Mouse (Mus musculus) gastrocnemius, postnatal 25 days (tissue): ENCODE data around the gene Fgfr2. TPM values are rescaled to one million over a fixed set of nuclear protein-coding genes. Genes with fewer than 3 reads are reported as not detected.
"Not testable (repeated sequence)": the region's sequence is repeated elsewhere in the genome, so short reads cannot be mapped to it uniquely, and the experiment has no call there.

Source experiments
- DNase-seq: peaks from one replicate; pipeline ENCODE4 v3.0.0; 2022
- total RNA-seq, 2 experiments: library from RNA; stranded (reverse); gene quantifications; 1 replicate in 1 of 2; 2 replicates in 1 of 2; pipeline ENCODE4 v1.2.3; 2021

Gene Fgfr2
- total RNA-seq, 2 experiments from 2014 or later = 0.33 to 0.96 TPM

DNA sequence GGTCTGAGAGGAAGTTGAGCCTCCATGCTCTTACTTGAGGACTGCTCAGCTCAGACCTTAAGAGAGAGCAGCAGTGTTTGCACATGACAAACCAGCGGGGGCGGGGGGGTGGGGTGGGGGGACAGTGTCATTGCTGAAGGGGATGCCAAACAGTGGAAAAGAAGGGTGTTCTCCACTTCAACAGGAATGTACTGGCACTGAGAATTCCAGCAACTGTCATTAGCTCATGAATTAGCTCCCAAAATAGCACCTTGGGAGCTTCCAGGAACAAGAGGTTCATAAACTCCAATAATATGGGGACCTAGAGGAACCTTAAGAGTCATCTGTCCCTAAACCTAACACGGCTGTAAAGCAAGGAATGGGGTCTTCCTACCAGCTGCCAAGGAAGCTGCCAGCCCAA is 680.0 kb downstream of the Fgfr2 start:
- no peak for DNase-seq

DNA sequence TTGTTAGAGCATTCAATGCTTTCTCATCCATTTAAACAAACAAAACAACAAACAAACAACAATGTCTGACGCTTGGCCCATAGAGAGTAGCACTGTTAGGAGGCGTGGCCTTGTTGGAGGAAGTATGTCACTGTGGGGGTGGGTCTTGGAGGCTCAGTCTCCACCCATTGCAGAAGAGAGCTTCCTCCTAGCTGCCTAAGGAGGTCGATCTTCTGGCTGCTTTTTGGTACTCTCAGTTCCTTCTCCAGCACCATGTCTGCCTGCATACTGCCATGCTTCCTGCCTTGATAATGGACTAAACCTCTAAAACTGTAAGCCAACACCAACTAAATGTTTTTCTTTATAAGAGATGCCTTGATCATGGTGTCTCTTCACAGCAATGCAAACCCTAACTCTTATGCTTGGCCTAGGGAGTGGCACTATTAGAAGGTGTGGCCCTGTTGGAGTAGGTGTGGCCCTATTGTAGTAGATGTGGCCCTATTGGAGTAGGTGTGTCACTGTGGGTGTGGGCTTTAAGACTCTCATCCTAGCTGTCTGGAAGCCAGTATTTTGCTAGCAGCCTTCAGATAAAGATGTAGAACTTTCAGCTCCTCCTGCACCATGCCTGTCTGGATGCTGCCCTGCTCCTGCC is 680.9 kb downstream of the Fgfr2 start:
- DNase-seq = not testable (repeated sequence)

DNA sequence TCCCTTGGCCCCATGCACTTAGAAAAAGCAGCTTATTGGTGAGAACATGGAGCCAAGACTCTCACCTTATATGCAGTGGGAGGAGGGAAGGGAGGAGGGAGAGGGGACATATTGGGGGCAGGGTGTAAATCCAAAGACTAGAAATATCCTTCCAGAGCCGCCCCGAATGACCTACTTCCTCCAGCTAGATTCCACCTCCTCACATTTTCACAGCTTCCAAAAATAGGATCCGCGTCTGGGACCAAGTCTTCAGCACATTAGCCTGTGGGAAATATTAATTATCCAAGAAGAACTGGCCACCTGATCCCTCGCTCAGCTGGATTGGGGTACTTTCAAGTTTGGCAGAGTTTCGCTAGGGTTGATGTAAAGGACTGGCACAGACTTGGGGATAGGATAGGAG is 683.2 kb downstream of the Fgfr2 start:
- DNase-seq = no peak

DNA sequence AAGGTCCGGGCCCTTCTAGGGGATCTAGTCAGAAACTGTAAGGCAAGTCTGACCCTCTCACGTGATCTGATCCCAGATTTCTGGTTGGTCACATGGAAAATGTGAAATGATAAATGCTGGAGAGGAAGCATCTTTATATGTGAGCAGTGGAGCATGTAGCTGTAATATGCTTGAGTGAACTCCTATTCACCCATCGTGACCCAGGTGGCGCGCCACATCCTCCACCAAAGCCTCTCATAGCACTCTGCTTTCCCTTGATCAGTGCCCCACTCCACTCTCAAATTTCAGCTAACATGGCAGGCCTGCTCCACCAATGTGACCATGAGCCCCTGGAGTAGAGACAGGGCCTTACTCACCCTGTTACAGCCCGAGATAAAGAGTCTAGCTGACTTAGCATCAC is 685.1 kb downstream of the Fgfr2 start:
- DNase-seq = no peak

DNA sequence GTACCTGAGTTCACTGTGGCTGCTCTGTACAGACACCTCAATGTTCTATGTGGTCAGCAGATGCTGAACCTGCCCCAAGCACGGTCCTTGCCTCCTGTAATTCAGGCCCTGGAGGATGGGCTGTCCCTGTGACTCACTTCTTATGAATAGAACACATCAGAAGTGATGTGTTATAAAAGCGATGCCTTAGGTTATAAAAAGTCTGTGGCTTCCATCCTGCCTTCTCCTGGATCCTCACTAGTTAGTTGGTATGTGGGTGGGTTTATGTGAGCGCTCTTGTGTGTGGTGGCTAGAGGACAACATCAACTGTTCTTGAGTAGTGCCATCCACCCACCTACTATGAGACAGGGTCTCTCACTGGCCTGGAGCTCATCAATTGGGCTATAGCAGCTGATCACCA is 685.7 kb downstream of the Fgfr2 start:
- DNase-seq = no peak

DNA sequence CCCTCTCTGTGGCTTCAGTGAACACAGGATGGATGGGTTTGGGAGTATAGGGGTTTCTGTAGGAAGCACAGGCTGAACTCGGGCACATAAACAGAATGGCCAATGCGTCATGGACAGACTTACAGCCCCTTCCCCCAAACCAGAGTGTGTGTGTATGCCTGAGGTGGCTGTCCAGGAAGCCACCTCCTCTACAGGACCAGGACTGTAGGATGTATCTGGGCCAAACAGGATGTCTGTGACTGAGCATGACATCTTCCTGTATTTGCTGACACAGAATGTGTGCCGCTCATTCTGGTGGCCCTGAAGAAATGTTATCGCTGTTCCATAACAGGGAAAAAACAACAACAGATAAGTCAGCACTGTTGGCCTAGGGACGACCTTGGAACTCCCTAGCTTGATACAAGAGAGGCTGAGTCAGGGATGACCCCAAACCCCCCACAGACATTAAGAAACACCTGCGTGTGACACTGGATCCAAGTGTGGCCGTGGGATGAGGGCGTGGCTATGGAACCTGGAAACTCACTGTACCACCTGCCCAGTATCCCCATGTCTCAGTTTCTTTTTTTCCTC is 687.6 kb downstream of the Fgfr2 start:
- DNase-seq = no peak

DNA sequence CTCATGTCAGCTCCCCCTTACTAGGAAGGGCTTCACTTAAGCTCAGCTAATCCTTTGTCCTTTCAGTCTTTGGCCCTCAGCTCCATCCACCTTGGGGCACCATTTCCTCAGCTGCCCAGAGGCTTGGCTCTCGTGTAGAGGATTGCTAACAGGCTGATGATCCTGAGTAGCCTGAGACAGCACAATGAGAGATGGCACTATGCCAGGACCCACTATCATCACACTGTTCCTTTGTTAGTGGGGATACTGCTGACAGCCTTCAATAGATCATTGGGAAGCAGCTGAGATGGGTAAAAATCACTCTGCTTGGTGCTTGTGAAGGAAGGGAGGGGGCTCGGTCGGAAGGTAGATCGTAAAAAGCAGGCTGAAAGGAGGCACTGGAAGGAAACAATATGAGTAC is 693.8 kb downstream of the Fgfr2 start:
- DNase-seq = no peak

DNA sequence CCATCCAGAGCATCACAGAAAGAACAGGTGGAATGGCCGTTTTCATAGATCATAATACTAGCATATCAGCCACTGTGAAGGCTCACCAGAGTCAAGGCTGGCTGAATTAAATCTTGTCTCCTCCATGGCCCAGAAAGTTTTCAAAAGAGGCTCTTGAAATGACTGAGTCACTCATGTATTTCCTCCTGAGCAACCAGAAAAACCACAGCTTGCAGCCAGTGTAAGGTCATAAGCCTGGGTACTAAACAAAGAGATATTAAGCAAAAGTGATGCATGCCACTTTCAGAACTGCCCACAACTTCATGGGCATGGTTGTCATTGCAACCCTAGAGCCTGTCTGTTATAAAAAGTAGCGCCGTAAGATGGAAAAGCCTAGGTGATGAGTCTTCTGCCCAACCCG is 694.8 kb downstream of the Fgfr2 start:
- DNase-seq = no peak

DNA sequence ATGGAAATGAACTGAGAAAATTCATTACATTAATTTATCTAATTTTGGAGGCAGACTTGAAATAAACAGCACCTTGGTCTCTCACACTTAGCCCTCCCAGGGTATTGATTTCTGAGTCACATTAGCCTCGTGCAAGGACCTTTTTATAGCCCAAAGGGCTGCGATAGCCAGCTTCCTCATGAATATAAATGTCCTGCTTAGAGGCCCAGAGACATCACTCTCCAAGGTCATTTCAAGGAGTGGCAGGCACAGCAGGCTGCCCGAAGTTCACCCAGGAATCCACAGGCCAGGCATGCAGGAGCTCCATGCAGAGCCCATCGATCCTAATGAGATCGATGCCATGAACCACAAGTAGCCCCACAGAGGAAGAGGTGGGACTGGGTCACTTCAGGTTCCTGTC is 697.1 kb downstream of the Fgfr2 start:
- DNase-seq = no peak

DNA sequence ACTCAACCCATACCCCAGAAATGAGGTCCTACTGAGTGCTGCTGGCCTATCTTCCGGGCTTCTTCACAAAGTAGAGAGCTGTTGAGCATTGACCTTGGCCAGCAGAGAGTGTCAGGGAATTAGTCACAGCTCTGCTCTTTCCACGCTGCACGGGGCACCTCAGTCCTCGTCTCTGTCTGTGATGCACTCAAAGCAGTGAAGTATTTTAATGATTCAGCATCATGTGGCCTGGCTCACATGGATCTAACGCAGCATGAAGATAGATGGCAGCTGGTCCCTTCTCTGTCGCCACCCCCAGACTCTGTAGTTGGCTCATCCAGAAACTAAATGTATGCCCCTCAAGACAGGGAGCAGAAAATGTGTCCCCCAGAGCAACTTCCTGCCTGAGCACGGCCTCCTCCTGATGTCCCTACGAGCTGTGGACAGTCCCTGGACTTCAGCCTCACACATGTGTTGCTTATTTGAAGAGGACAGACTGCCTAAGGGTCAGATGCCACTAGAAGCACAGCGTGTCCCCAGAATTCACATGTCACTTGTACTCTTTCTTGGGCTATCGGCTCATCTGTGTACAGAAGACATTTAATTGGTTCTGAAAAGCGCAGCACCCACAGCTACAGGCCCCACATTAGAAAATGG is 697.7 kb downstream of the Fgfr2 start:
- no peak for DNase-seq

DNA sequence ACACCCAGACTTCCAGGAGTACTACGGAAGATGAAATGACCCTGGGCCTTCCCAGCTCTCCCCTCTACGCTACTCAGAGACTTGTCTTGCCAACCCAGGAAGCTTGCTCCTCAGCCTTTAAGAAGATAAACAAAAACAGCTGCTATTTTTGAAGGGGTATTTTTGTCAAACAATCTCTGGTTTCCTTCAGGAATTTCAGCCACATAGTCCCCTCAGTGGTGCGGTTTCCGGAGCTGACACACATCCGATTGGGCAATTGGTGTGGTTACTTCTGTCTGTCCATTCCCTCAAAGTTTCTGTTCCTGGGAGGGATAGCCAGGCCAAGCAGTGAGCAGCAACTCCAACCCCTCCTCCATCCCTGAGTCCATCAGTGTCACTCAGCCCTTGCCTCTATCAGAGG is 699.6 kb downstream of the Fgfr2 start:
- no peak for DNase-seq

DNA sequence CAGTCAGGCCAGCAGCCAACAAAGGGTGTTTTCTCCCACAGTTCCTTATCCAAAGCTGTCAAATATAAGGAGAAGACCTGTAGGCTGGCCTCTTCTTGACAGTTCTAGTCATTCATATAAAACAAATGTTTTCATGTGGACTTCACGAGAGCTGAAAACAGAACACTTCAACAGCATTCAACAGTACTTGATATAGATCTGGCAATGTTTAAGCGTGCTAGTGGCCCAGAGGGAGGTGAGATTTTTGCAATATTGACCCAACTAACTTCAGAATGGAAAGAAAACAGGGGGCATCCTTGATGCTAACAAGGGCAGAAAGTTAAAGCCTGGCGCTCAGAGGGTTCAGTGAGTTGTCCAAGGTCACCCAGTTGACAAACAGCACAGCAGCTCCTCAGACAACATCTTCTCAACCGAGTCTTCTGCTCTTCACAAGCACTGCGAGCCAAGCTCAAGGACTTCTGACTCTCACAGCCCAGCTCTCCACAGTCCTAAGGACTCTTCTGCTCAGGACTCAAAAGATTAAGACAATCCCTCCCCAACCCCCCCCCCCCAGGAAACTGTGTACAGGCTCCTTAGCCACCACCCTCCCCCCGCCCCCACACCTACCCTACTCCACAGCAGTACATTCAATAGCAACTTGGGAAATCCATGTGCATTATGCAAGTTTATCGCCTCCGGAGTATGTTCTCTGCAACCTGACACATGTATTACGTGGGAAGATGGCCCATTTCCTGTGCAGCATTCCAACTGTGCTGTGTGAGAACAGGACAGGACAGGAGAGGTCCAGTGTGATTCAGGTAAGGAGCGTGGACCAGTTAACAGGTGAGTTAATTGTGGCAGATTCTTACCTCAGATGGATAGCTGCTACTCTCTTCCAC is 703.5 kb downstream of the Fgfr2 start:
- no peak for DNase-seq

DNA sequence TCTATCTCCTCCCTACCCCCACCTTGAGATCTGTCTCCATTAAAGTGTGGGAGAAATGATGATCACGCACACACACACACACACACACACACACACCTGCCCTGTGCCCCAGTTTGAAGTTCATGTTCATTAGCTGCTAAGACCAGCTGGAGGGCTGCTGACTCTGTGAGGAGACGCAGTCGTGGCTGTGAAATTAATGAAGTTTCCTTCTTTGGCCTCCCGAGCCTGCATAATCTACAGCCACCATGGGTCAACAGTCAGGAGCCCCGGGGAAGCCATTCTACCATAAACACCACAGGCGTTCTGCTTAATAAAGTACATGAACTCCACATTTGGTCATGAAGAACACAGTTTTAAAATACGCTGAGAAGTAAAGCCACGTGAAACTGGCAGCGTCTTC is 706.3 kb downstream of the Fgfr2 start:
- DNase-seq = no peak

DNA sequence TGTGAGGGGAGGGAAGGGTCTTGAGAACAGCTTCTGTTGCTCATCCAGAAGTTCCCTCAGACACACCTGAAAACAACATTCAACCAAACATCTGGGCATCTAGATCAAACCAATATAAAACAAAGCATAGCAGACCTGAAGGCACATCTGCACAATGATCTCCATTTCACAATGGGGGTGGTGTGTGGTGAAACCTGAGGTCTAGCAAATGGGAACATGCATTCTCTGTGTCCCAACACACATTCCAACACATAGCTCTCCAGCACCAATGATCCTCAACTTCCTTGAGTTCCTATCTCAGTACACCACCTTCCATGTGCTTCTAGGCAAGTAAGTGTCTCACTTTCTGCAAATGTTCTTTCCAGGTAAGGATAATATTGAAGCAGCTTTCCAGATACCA is 707.3 kb downstream of the Fgfr2 start:
- DNase-seq = no peak

DNA sequence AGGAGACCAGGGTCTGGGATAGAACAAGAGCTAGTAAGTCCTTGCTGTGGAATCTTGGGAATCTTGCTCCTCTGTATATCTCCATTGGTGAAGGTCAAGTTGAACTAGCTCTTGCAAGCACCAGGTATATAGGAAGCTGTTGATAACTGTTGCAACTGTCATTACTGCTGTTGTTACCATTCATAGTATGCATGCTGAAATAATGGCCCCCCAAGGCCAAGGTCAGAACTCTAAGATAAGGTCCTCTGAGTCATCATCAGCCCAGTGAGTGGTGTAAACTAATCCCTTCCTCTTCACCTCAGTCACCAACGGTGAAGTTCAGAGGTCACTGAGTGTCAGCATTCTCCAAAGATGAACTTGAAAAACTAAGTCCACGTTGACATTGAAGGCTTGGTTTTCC is 710.6 kb downstream of the Fgfr2 start:
- no peak for DNase-seq

DNA sequence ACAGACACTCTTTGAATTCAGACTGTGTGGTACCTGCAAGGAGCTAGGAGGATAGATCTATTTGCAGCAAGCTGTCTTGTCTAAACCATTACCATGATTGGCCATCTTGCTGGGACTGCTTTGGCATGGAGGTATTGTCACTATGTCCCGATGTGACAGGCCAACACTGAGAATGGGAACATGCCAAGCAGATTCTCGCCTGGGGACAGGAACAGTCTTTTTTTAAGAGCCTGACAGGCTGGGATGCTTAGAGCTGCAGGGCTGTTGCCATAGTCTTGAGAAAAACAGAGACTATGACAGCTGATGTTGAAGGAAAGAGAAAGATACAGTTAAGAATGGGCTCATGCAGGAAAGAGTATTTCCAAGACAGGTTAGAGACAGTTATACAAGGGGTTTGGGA is 711.4 kb downstream of the Fgfr2 start:
- no peak for DNase-seq

DNA sequence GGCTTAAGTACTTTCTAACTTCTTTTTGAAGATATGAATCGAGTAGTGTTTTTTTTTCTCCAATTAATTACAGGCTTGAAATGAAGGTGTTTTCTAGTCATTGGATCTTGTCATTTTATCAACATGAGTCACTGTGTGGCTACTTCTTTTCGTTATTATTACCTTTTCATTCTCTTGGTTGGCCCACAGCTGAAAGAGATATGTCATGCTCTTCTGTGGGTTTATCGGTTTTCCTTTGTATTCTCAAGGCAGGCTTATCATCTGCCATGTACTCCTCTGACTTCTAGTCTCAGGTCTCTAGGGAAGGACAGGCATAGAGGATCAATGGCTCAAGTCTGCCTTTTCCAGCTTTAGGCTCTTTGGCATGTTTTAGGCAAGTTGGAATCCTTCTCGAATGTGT is 712.2 kb downstream of the Fgfr2 start:
- no peak for DNase-seq

DNA sequence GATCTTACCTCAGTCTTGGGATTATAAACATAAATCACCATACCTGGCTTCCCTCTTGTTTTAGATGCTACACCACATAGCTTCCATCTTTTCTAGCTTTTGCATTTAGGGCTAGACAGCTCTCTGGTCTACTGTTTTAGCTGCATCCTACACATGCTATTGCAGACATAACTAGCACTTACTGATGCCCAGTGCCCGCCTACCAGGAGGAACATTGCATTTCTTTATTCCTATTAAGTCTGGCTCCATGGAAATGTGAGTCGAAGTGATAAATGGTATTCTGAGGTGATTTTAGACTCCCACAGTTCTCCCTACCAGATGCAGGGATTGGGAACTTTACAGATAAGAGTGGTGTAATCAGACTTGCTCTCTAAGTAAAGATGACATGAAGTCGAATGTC is 713.3 kb downstream of the Fgfr2 start:
- DNase-seq = no peak

DNA sequence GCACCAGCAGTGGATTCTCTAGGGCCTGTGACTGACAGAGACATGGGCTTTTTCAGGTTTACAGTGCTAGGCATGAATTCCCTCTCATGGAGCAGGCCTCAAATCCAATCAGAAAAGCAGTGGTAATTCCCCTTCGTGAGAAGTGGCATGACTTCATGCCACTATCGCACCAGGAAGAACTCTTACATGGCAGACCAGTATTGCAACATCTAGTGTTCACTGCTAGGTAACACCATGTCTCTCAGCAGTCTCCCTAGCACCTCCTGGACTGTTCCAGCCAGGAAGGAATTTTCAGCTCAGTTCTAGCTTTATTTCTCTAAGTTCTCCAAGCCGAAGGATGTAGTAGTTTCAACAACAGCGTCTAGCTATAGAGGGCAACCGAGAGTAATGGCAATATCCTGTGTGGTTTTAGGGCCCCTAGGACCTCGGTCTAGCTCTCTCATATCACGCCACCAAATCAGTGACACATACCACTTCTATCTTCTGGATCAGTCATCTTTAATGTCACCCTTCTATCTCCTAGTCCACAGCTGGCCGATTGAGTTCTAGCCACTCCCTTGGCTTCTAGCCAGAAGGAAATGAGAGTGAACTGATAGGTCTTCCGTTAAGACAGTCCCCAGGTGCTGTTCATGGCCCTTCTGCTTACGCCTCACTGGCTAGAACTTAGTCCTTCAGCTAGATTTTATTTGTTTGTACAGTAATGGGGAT is 720.6 kb downstream of the Fgfr2 start:
- DNase-seq = no peak

DNA sequence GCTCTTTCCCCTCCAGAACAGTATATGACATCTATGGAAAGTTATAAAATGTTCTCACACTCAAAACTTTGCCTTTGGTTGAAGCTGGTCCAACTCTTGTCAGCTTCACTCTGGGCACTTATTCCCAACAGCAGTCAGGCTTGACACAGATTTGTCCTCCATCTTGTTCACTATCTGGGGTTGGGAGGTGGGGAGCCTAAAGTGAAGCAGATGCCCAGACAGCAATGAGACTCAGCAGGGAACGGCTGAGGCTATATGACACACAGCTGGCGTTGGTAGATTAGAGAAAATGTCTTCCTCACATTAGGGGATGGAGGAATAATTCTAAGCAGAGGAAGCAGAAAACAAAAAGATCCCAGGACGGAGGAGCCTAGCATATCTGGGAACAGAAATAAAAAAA is 724.7 kb downstream of the Fgfr2 start:
- no peak for DNase-seq

DNA sequence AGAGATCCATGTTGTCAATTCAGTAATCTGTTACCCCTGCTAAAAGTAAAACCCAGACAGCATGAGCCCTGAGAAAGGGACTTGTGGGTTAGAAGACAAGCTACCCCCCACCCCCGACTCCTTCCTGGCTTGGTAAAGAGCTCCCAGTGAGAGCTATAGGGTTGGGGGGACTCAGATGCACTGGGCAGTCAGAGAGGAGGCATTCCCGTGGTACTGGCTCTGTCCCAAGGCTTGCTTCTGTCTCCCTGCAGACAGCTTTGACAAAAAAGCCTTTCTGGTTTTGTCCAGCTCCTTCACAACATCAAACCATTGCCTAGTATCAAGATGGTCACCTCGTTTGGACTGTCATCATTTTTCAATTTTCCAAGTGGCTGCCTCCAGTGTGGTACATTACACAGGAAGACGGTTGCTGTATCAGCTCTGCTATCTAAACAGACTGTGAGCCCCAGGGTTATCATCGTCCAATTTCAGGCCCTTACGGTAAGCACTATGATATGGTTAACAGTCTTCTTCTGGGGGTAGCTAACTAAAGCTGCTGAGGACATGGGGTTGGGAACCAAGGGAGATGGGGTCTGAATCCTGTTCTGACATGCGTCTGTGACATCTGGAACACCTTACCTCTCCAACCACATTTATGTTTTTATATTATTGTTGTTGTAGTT is 726.4 kb downstream of the Fgfr2 start:
- DNase-seq = no peak

DNA sequence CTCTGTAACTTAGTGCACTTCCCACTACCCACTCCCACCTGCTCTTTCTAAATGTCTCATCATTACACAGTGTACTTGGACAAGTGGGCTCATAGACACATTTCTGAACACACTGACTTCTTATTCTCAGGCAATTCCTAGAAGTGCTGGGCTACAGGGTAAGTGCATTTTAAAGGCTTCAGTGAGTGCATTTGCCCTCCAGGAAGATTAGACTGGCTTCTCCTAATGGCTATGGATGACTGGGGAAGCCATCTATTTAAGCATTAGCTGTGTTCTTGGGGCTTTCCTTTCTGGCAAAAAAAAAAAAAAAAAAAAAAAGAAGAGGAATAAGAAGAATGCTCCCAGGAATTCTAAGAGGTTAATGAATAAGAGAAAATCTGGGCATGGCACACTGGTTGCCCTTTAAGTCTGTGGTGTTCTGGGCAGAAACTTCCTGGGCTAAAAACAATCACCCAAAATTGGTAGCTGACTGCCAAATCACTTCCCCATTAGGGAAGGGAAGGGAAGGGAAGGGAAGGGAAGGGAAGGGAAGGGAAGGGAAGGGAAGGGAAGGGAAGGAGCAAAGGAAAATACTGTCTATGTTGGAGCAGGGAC is 729.5 kb downstream of the Fgfr2 start:
- no peak for DNase-seq
